Mouse (Mus musculus) heart, postnatal 0 days (tissue): ENCODE data around the gene Asb16.

Source experiments
- CTCF ChIP-seq: IDR thresholded peaks from 2 replicates; pipeline ENCODE4 v1.5.1; 2016; ENCODE audit warnings: antibody characterized with exemption, control low read depth, low read depth
- EP300 ChIP-seq: IDR thresholded peaks from 2 replicates; pipeline ENCODE4 v1.6.1; 2016; ENCODE audit warnings: antibody characterized with exemption, low read depth

- TF ChIP-seq CTCF (no peak), EP300 (peak; percentile 99)
Observed at GRCm38 (mm10) chr11:102218783-102219182, 49.8 kb upstream of the Asb16 start.
